Mouse (Mus musculus): ENCODE measurements around the gene Sulf2. TPM values are rescaled to one million over a fixed set of nuclear protein-coding genes. Genes with fewer than 3 reads are reported as not detected.

Sulf2 gene
- polyA plus RNA-seq, 1 experiment: 14.2 TPM

GRCm38 (mm10) chr2:166071889-166072288 is 83.6 kb downstream of the Sulf2 start:
- H3K4me1 ChIP-seq (ENCODE audit: control insufficient read depth, insufficient read depth, low read length): no peaks in the 10 kb centered on the region
- no peaks in the 10 kb centered on the region for H3K27me3 ChIP-seq (ENCODE audit: control insufficient read depth, insufficient read depth, low read length)
- H3K4me3 ChIP-seq (ENCODE audit: control insufficient read depth, low read depth, low read length): no peak overlapping the region
- H3K36me3 ChIP-seq (ENCODE audit: control insufficient read depth, insufficient read depth, low read length): peaks cover 2% of the 10 kb centered on the region
- H3K27ac ChIP-seq (ENCODE audit: control insufficient read depth, insufficient read depth, low read depth, low read length): no peak overlapping the region
- no peak for TF ChIP-seq CTCF (IDR thresholded peaks at IDR 0.05; ENCODE audit: control insufficient read depth, insufficient read depth, insufficient replicate concordance, low read depth, low read length)
- no peak for TF ChIP-seq POLR2A (IDR thresholded peaks at IDR 0.05; ENCODE audit: control insufficient read depth, low read depth, low read length)

GRCm38 (mm10) chr2:166071481-166071880 is 84.0 kb downstream of the Sulf2 start:
- Histone ChIP-seq H3K27ac (ENCODE audit: control insufficient read depth, insufficient read depth, low read depth, low read length) (no peak overlapping the region), H3K36me3 (ENCODE audit: control insufficient read depth, insufficient read depth, low read length) (peaks cover 2% of the 10 kb centered on the region), H3K27me3 (ENCODE audit: control insufficient read depth, insufficient read depth, low read length) (no peaks in the 10 kb centered on the region), H3K4me3 (ENCODE audit: control insufficient read depth, low read depth, low read length) (no peak overlapping the region), H3K4me1 (ENCODE audit: control insufficient read depth, insufficient read depth, low read length) (no peaks in the 10 kb centered on the region)
- TF ChIP-seq CTCF (IDR thresholded peaks at IDR 0.05; ENCODE audit: control insufficient read depth, insufficient read depth, insufficient replicate concordance, low read depth, low read length): no peak

- Histone ChIP-seq H3K36me3 (ENCODE audit: control insufficient read depth, insufficient read depth, low read length) (peaks cover 4% of the 10 kb centered on the region), H3K27ac (ENCODE audit: control insufficient read depth, insufficient read depth, low read depth, low read length) (no peak overlapping the region), H3K4me3 (ENCODE audit: control insufficient read depth, low read depth, low read length) (no peak overlapping the region), H3K27me3 (ENCODE audit: control insufficient read depth, insufficient read depth, low read length) (no peaks in the 10 kb centered on the region), H3K4me1 (ENCODE audit: control insufficient read depth, insufficient read depth, low read length) (no peaks in the 10 kb centered on the region)
- no peak for TF ChIP-seq CTCF (IDR thresholded peaks at IDR 0.05; ENCODE audit: control insufficient read depth, insufficient read depth, insufficient replicate concordance, low read depth, low read length)
- no peak for TF ChIP-seq POLR2A (IDR thresholded peaks at IDR 0.05; ENCODE audit: control insufficient read depth, low read depth, low read length)
These were observed 85.7 kb downstream of the Sulf2 start for GRCm38 (mm10) chr2:166069738-166070137.

GRCm38 (mm10) chr2:166069164-166069563 is 86.3 kb downstream of the Sulf2 start:
- H3K36me3 ChIP-seq (ENCODE audit: control insufficient read depth, insufficient read depth, low read length): peaks cover 4% of the 10 kb centered on the region
- no peaks in the 10 kb centered on the region for H3K27me3 ChIP-seq (ENCODE audit: control insufficient read depth, insufficient read depth, low read length)
- TF ChIP-seq CTCF (IDR thresholded peaks at IDR 0.05; ENCODE audit: control insufficient read depth, insufficient read depth, insufficient replicate concordance, low read depth, low read length): no peak
- TF ChIP-seq POLR2A (IDR thresholded peaks at IDR 0.05; ENCODE audit: control insufficient read depth, low read depth, low read length): no peak
- H3K4me1 ChIP-seq (ENCODE audit: control insufficient read depth, insufficient read depth, low read length): no peaks in the 10 kb centered on the region
- H3K27ac ChIP-seq (ENCODE audit: control insufficient read depth, insufficient read depth, low read depth, low read length): no peak overlapping the region
- no peak overlapping the region for H3K4me3 ChIP-seq (ENCODE audit: control insufficient read depth, low read depth, low read length)

GRCm38 (mm10) chr2:166068261-166068660 is 87.2 kb downstream of the Sulf2 start:
- TF ChIP-seq POLR2A (IDR thresholded peaks at IDR 0.05; ENCODE audit: control insufficient read depth, low read depth, low read length): no peak
- TF ChIP-seq CTCF (IDR thresholded peaks at IDR 0.05; ENCODE audit: control insufficient read depth, insufficient read depth, insufficient replicate concordance, low read depth, low read length): no peak
- Histone ChIP-seq H3K4me3 (ENCODE audit: control insufficient read depth, low read depth, low read length) (no peak overlapping the region), H3K27me3 (ENCODE audit: control insufficient read depth, insufficient read depth, low read length) (no peaks in the 10 kb centered on the region), H3K36me3 (ENCODE audit: control insufficient read depth, insufficient read depth, low read length) (peaks cover 4% of the 10 kb centered on the region), H3K4me1 (ENCODE audit: control insufficient read depth, insufficient read depth, low read length) (no peaks in the 10 kb centered on the region), H3K27ac (ENCODE audit: control insufficient read depth, insufficient read depth, low read depth, low read length) (no peak overlapping the region)

- Histone ChIP-seq H3K4me1 (ENCODE audit: control insufficient read depth, insufficient read depth, low read length) (no peaks in the 10 kb centered on the region), H3K27me3 (ENCODE audit: control insufficient read depth, insufficient read depth, low read length) (no peaks in the 10 kb centered on the region), H3K4me3 (ENCODE audit: control insufficient read depth, low read depth, low read length) (no peak overlapping the region), H3K36me3 (ENCODE audit: control insufficient read depth, insufficient read depth, low read length) (peaks cover 6% of the 10 kb centered on the region), H3K27ac (ENCODE audit: control insufficient read depth, insufficient read depth, low read depth, low read length) (no peak overlapping the region)
- no peak for TF ChIP-seq POLR2A (IDR thresholded peaks at IDR 0.05; ENCODE audit: control insufficient read depth, low read depth, low read length)
- TF ChIP-seq CTCF (IDR thresholded peaks at IDR 0.05; ENCODE audit: control insufficient read depth, insufficient read depth, insufficient replicate concordance, low read depth, low read length): no peak
These were observed 89.0 kb downstream of the Sulf2 start for GRCm38 (mm10) chr2:166066434-166066833.

GRCm38 (mm10) chr2:166062431-166062830 is 93.0 kb downstream of the Sulf2 start:
- H3K4me1 ChIP-seq (ENCODE audit: control insufficient read depth, insufficient read depth, low read length): no peaks in the 10 kb centered on the region
- peaks cover 7% of the 10 kb centered on the region for H3K36me3 ChIP-seq (ENCODE audit: control insufficient read depth, insufficient read depth, low read length)
- no peak overlapping the region for H3K4me3 ChIP-seq (ENCODE audit: control insufficient read depth, low read depth, low read length)
- no peak overlapping the region for H3K27ac ChIP-seq (ENCODE audit: control insufficient read depth, insufficient read depth, low read depth, low read length)
- no peak for TF ChIP-seq POLR2A (IDR thresholded peaks at IDR 0.05; ENCODE audit: control insufficient read depth, low read depth, low read length)
- no peak for TF ChIP-seq CTCF (IDR thresholded peaks at IDR 0.05; ENCODE audit: control insufficient read depth, insufficient read depth, insufficient replicate concordance, low read depth, low read length)
- H3K27me3 ChIP-seq (ENCODE audit: control insufficient read depth, insufficient read depth, low read length): no peaks in the 10 kb centered on the region

GRCm38 (mm10) chr2:166062008-166062407 is 93.5 kb downstream of the Sulf2 start:
- peaks cover 6% of the 10 kb centered on the region for H3K36me3 ChIP-seq (ENCODE audit: control insufficient read depth, insufficient read depth, low read length)
- no peak for TF ChIP-seq POLR2A (IDR thresholded peaks at IDR 0.05; ENCODE audit: control insufficient read depth, low read depth, low read length)
- H3K4me3 ChIP-seq (ENCODE audit: control insufficient read depth, low read depth, low read length): no peak overlapping the region

More at GRCm38 (mm10) chr2:166062008-166062407, 93.5 kb downstream of the Sulf2 start:
- H3K4me1 ChIP-seq (ENCODE audit: control insufficient read depth, insufficient read depth, low read length): no peaks in the 10 kb centered on the region
- no peak overlapping the region for H3K27ac ChIP-seq (ENCODE audit: control insufficient read depth, insufficient read depth, low read depth, low read length)
- no peaks in the 10 kb centered on the region for H3K27me3 ChIP-seq (ENCODE audit: control insufficient read depth, insufficient read depth, low read length)
